Mouse (Mus musculus) erythroblast, embryonic 14.5 days (primary cell): ENCODE results near the gene Megf9. TPM values are rescaled to one million over a fixed set of nuclear protein-coding genes. Genes with fewer than 3 reads are reported as not detected.

Experiments
- H3K27me3 ChIP-seq: 2 replicates; pipeline ENCODE4 v1.6.1; 2012; ENCODE audit warnings: inconsistent platforms; ENCODE audit not compliant: control insufficient read depth
- H3K36me3 ChIP-seq: 2 replicates; pipeline ENCODE4 v1.6.1; 2012; ENCODE audit warnings: mild to moderate bottlenecking, inconsistent platforms; ENCODE audit not compliant: control insufficient read depth
- H3K4me1 ChIP-seq: 2 replicates; pipeline ENCODE4 v1.6.1; 2012; ENCODE audit warnings: inconsistent platforms; ENCODE audit not compliant: control insufficient read depth
- H3K4me3 ChIP-seq: replicated peaks from 2 replicates; pipeline ENCODE3; 2012; ENCODE audit warnings: moderate library complexity, mild to moderate bottlenecking, inconsistent platforms
- H3K9me3 ChIP-seq: 2 replicates; pipeline ENCODE4 v1.6.1; 2012; ENCODE audit warnings: low read length, inconsistent platforms, mixed read lengths; ENCODE audit not compliant: control insufficient read depth
- GATA1 ChIP-seq: IDR thresholded peaks from 2 replicates; pipeline ENCODE4 v1.6.1; 2012; ENCODE audit warnings: low read length, inconsistent platforms, mixed read lengths
- TAL1 ChIP-seq: IDR thresholded peaks from 3 replicates; pipeline ENCODE4 v1.6.1; 2012; ENCODE audit warnings: low read length, inconsistent platforms, mixed read lengths
- polyA plus RNA-seq: library from polyadenylated mRNA; stranded (reverse); fragments of >175 nt; gene quantifications from 2 replicates; pipeline ENCODE4 v1.2.3, GENCODE M21; 2012

Megf9 gene
- polyA plus RNA-seq, 1 experiment = 0.99 TPM

DNA sequence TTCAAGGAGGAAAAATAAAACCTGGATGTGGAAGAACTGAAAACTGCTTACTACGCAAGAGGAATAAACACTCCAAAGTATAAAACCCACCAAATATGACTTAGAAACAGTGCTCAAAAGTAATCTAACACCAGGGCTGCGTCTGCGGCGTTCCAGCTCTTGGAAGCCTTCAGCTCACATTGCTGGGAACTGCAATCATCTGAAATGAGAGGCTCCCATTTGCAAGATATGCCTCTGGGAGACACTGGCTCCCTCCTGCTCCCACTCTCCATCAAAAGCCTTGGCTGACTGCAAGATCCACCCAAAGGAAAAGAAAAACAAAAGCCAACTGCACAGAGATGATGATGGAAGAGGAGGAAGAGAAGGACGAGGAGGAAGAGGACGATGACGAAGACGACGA lies 143.7 kb downstream of the Megf9 start:
- TF ChIP-seq GATA1 (no peak), TAL1 (no peak)
- Histone ChIP-seq H3K36me3 (peaks cover 19% of the 10 kb centered on the region), H3K4me1 (no peaks in the 10 kb centered on the region), H3K9me3 (no peaks in the 10 kb centered on the region), H3K4me3 (no peak overlapping the region), H3K27me3 (no peaks in the 10 kb centered on the region)

DNA sequence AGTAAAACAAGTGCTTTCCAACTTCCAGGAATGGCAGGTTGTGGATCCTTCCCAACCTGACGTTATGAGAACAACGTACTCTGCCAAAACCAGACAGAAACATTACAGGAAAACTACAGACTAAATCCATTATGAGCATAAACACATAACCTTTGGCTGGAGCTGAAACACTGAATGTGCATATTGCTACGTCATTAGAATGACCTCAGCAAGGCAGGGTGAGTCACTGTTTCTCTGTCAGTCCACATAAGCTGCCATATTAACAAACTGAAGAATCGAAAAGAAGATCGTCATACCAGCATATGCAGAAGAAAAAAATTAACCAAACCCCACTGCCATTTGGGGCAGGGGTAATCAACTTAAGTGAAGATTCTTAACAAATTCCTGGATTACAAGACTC lies 148.6 kb downstream of the Megf9 start:
- H3K4me1 ChIP-seq = no peaks in the 10 kb centered on the region
- TF ChIP-seq GATA1 (no peak), TAL1 (no peak)
- H3K36me3 ChIP-seq = peaks cover 3% of the 10 kb centered on the region
- no peaks in the 10 kb centered on the region for H3K27me3 ChIP-seq
- H3K9me3 ChIP-seq = no peaks in the 10 kb centered on the region
- H3K4me3 ChIP-seq = no peak overlapping the region

DNA sequence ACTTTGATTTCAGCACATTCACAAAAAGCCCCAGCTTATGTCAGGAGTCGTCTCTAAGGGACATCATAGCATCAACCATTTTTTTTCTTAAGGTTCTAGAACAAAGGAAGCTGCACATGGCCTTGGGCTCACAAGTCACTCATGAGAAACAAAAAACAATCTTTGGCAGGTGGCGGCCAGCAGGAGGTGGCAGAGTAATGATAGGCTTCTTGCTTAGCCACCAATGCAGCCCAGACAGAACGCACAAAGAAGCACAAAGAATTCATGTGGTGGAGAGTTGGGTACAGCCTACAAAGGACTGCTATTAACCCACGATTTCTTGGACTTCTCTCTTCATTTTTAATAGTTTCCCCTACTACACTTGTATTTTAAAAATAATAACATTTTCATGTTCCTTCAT lies 157.4 kb downstream of the Megf9 start:
- Histone ChIP-seq H3K4me3 (no peak overlapping the region), H3K36me3 (peaks cover 20% of the 10 kb centered on the region), H3K4me1 (no peaks in the 10 kb centered on the region), H3K27me3 (no peaks in the 10 kb centered on the region), H3K9me3 (no peaks in the 10 kb centered on the region)
- no peak for TF ChIP-seq GATA1
- no peak for TF ChIP-seq TAL1

Other genes with a start within 250 kb of the Megf9 start
- gene Cdk5rap2, start 124.6 kb downstream of the Megf9 start, polyA plus RNA-seq = 14.0 and 17.1 TPM in 2 replicates